Mouse (Mus musculus) liver (tissue): ENCODE data around the gene Knstrn.
A peak's percentile ranks its signal among the peaks of the same experiment; 100 is the strongest.

Source experiments
- DNase-seq: peaks from one replicate; pipeline ENCODE4 v3.0.0-alpha.2; 2020; ENCODE audit warnings: mixed read lengths

The Knstrn gene

GRCm38 (mm10) chr2:118862340-118862675 is 48.5 kb downstream of the Knstrn start:
- no peak for DNase-seq

- no peak for DNase-seq
These were observed 56.8 kb downstream of the Knstrn start for GRCm38 (mm10) chr2:118870601-118871000.

- no peak for DNase-seq
These were observed 57.2 kb downstream of the Knstrn start for GRCm38 (mm10) chr2:118871032-118871431.

- DNase-seq, result no peak
These were observed 59.2 kb downstream of the Knstrn start for GRCm38 (mm10) chr2:118873018-118873417.

- no peak for DNase-seq
These were observed 60.2 kb downstream of the Knstrn start for GRCm38 (mm10) chr2:118873890-118874430.

GRCm38 (mm10) chr2:118875316-118875715 is 61.5 kb downstream of the Knstrn start:
- no peak for DNase-seq

GRCm38 (mm10) chr2:118876453-118876852 is 62.6 kb downstream of the Knstrn start:
- no peak for DNase-seq

GRCm38 (mm10) chr2:118881019-118881418 is 67.2 kb downstream of the Knstrn start:
- DNase-seq, result no peak

- no peak for DNase-seq
These were observed 68.2 kb downstream of the Knstrn start for GRCm38 (mm10) chr2:118881956-118882355.

- DNase-seq, result peak; percentile 87
These were observed 69.3 kb downstream of the Knstrn start for GRCm38 (mm10) chr2:118882840-118883679.

GRCm38 (mm10) chr2:118887440-118887839 is 73.6 kb downstream of the Knstrn start:
- peak; percentile 73 for DNase-seq

GRCm38 (mm10) chr2:118887845-118888548 is 74.2 kb downstream of the Knstrn start:
- peak; percentile 91 for DNase-seq

GRCm38 (mm10) chr2:118891173-118891572 is 77.4 kb downstream of the Knstrn start:
- no peak for DNase-seq

- DNase-seq, result peak; percentile 33
These were observed 82.4 kb downstream of the Knstrn start for GRCm38 (mm10) chr2:118895990-118896913.

GRCm38 (mm10) chr2:118896914-118897291 is 83.1 kb downstream of the Knstrn start:
- DNase-seq, result no peak

- no peak for DNase-seq
These were observed 83.6 kb downstream of the Knstrn start for GRCm38 (mm10) chr2:118897392-118897791.

GRCm38 (mm10) chr2:118897808-118898207 is 84.0 kb downstream of the Knstrn start:
- DNase-seq, result peak; percentile 15

- DNase-seq, result no peak
These were observed 85.0 kb downstream of the Knstrn start for GRCm38 (mm10) chr2:118898771-118899170.

GRCm38 (mm10) chr2:118899306-118899705 is 85.5 kb downstream of the Knstrn start:
- no peak for DNase-seq

- DNase-seq, result peak; percentile 67
These were observed 86.4 kb downstream of the Knstrn start, which contains the start of gene Bahd1 for GRCm38 (mm10) chr2:118899981-118900825. Gene Bahd1, plus strand, starts transcription at chr2:118900377.

- no peak for DNase-seq
These were observed 87.0 kb downstream of the Knstrn start for GRCm38 (mm10) chr2:118900826-118901140.
